Mouse (Mus musculus) kidney, adult 2 months (tissue): ENCODE results near the gene Tepp. TPM values are rescaled to one million over a fixed set of nuclear protein-coding genes. Genes with fewer than 3 reads are reported as not detected.

Experiments used
- DNase-seq: peaks from one replicate; pipeline ENCODE4 v3.0.0; 2021
- H3K27ac ChIP-seq: fragments of 200-500 bp; 2 replicates; pipeline ENCODE4 v1.5.1; 2012; ENCODE audit warnings: low read depth, low read length, control low read depth, inconsistent platforms; ENCODE audit not compliant: insufficient read depth
- H3K27me3 ChIP-seq: fragments of 200-500 bp; replicated peaks from 2 replicates; pipeline ENCODE4 v1.6.1; 2012; ENCODE audit warnings: mild to moderate bottlenecking, moderate library complexity, low read length, inconsistent platforms; ENCODE audit not compliant: control insufficient read depth, insufficient read depth
- H3K36me3 ChIP-seq: fragments of 200-500 bp; 2 replicates; pipeline ENCODE4 v1.6.1; 2012; ENCODE audit warnings: mild to moderate bottlenecking, moderate library complexity, low read length, inconsistent platforms; ENCODE audit not compliant: control insufficient read depth, insufficient read depth
- H3K4me1 ChIP-seq: fragments of 200-500 bp; 2 replicates; pipeline ENCODE4 v1.6.1; 2011; ENCODE audit warnings: low read length; ENCODE audit not compliant: control insufficient read depth, insufficient read depth
- H3K4me3 ChIP-seq: fragments of 200-500 bp; 2 replicates; pipeline ENCODE4 v1.5.1; 2011; ENCODE audit warnings: mild to moderate bottlenecking, low read depth, low read length, control low read depth; ENCODE audit not compliant: insufficient read depth
- CTCF ChIP-seq: fragments of 200-500 bp; conservative IDR thresholded peaks from 2 replicates; pipeline ENCODE4 v1.5.1; 2011; ENCODE audit warnings: low read depth, mild to moderate bottlenecking, control low read depth, low read length, moderate library complexity, mixed read lengths; ENCODE audit not compliant: insufficient read depth, insufficient read length
- POLR2A ChIP-seq: fragments of 200-500 bp; IDR thresholded peaks from one replicate; pipeline ENCODE4 v1.6.1; 2011; ENCODE audit warnings: low read depth, low read length, control low read depth
- WGBS: fragments of 180-500 bp; shearing (Covaris S2); methylation state at CpG from one replicate; pipeline ENCODE4 v1.1.7; 2018; 5-methylcytosine and 5-hydroxymethylcytosine counted together
- polyA plus RNA-seq: library from polyadenylated mRNA; depleted of rRNA; stranded (reverse); fragments of >200 nt; gene quantifications from 2 replicates; pipeline ENCODE4 v1.2.3, GENCODE M21; 2012; rRNA removed

Gene Tepp
- 0.22 and 0.41 TPM in 2 replicates for polyA plus RNA-seq

DNA sequence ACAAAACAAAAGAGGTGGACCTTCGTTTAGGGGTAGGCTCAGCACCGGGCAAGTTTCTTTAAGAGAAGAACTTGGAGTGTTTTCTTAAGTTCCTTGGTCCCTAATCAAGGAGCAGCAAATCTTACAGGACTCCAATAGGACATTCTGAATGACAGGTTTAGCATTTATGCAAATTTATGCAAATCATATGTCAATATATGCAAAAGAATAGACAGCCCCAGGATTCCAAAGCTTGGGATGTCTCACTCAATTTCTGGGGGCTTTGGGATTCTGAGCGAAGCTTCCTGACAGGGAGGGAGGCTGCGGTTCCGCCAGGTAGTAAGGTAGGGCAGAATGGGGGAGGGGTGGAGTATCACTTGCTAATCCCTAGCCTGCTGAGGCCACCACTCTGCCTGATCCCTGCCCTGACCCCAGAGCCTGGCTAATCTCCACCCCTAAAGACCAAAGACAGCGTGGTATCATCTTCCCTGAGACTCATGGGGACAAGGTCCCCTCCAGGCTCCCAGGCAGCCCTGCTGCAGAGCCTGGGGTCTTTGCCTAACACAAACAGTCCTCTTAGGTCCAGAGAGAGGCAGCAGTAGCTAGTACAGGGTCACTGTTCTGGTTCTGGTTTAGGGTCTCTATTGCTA lies at the start of gene Tepp:
TSS of gene Tepp (plus strand) at position 225 of the 629 bp plus-strand sequence.
- H3K4me3 ChIP-seq, result no peak within 1 kb of the TSS
- TF ChIP-seq CTCF (no peak), POLR2A (no peak)
- 80% methylated on average over 6 of the region's 6 CpGs for WGBS
- peaks cover 4% of the 10 kb centered on the region; the same call in 1 of the 2 replicates for H3K4me1 ChIP-seq
- no peaks in the 10 kb centered on the region for H3K36me3 ChIP-seq
- no peak within 1 kb of the TSS for H3K27ac ChIP-seq
- no peaks in the 10 kb centered on the region for H3K27me3 ChIP-seq
- no peak for DNase-seq

DNA sequence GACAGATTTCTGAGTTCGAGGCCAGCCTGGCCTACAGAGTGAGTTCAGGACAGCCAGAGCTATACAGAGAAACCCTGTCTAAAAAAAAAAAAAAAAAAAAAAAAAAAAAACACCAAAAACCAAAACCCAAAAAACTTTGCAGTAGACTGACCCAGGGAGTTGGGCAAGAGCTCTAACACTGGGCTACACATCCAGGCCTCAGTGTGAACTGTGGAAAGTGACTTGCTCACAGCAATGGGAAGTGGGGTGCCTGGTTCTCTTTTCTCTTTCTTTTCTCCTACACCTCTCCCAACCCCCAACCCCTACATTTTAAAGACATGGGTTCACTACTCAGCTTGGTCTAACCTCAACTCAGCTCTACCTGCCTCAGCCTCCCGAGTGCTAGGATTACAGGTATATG lies 48.2 kb upstream of the Tepp start:
- DNase-seq, result no peak
- Histone ChIP-seq H3K36me3 (no peaks in the 10 kb centered on the region), H3K4me1 (no peaks in the 10 kb centered on the region), H3K27ac (no peak overlapping the region), H3K4me3 (no peak overlapping the region), H3K27me3 (no peaks in the 10 kb centered on the region)
- 96% methylated on average over 2 of the region's 2 CpGs for WGBS
- TF ChIP-seq POLR2A (no peak), CTCF (no peak)

DNA sequence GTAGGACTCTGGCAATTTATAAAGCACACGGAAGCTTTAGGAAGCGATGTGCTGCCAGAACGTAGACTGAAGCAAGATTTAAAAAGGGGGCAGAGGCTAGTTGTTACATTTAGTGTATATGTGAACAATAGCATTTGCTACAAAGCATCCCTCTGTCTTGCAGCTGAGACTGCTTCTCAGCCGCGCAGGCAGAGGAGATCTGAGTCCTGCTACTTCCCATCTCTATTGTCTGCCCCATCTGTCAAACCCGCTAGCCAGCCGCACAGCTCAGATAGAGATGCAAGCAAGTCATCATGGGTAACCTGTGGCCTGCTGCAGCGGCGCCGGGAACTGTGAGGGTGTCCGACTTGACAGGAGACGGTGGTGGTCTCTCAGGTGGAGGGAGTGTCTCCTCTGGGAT lies 39.9 kb upstream of the Tepp start:
- no peak for TF ChIP-seq POLR2A
- TF ChIP-seq CTCF, result no peak

DNA sequence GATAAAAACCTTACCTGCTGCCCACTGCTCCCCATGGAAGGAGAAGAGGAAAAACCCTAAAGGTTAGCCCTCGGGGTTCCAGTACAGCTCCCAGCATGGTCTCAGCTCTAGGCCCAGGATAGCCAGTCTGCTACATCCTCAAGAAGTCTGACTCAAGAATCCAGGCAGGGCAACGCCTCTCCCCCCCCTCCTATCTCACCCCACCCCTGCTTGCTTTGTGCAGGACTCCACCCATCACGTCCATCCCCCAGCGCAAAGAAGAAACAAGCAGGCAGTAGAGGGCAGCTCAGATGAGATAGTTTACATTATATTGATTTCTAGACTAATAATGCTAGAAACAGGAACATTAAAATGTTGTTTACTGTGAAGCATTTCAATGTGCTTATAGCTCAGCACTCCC lies 38.5 kb upstream of the Tepp start:
- Histone ChIP-seq H3K27me3 (no peaks in the 10 kb centered on the region), H3K36me3 (no peaks in the 10 kb centered on the region), H3K4me1 (no peaks in the 10 kb centered on the region), H3K27ac (no peak overlapping the region), H3K4me3 (no peak overlapping the region)
- TF ChIP-seq CTCF (no peak), POLR2A (no peak)
- no peak for DNase-seq
- 45% methylated on average over 4 of the region's 4 CpGs for WGBS

More for the DNA sequence above, 39.9 kb upstream of the Tepp start:
- Histone ChIP-seq H3K27ac (no peak overlapping the region), H3K27me3 (no peaks in the 10 kb centered on the region), H3K4me1 (no peaks in the 10 kb centered on the region), H3K4me3 (no peak overlapping the region), H3K36me3 (no peaks in the 10 kb centered on the region)
- 85% methylated on average over 12 of the region's 12 CpGs for WGBS
- DNase-seq, result no peak

DNA sequence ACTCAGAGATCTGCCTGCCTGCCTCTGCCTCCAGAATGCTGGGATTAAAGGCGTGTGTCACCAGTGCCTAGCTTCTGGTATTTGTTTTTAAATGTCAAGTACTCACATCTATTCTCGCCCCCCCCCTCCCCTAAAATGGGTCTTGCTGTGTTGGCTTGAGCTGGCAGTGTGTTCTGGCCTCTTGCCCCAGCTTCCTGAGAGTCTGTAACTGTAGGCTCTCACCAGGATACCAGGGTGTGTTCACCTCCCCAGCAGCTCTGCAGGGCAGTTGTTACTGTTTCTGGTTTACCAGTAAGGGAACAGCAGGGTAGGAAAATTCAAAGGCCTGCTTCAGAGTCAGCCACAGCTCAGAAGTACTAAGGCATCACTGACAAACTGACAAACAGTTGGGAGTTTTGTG lies 37.5 kb upstream of the Tepp start:
- Histone ChIP-seq H3K27me3 (no peaks in the 10 kb centered on the region), H3K36me3 (no peaks in the 10 kb centered on the region), H3K4me3 (no peak overlapping the region), H3K4me1 (no peaks in the 10 kb centered on the region), H3K27ac (no peak overlapping the region)
- 50% methylated on average over 2 of the region's 2 CpGs for WGBS
- DNase-seq, result peak; percentile 36
- TF ChIP-seq POLR2A, result no peak
- TF ChIP-seq CTCF, result no peak

DNA sequence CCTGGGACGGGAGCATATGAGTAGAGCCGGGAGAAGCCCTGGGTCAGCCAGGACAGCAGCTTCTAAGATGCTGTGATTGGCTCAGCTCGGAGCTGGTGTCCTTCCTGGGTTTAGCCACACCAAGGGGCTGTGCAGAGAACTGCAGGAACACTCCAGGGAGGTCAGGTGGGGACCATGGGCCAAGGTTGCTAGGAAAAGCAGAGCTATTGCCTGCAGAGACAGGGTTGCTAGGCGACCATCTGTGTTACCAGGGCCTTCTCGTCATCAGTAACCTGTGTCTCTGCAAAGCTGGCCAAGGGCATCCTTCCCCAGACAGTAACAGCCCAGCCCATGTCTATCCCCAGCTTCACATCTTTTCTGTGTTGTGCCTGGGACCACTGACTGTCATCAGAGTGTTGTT lies 28.9 kb upstream of the Tepp start:
- Histone ChIP-seq H3K27ac (no peak overlapping the region), H3K4me3 (no peak overlapping the region), H3K27me3 (no peaks in the 10 kb centered on the region), H3K4me1 (no peaks in the 10 kb centered on the region), H3K36me3 (no peaks in the 10 kb centered on the region)
- no peak for DNase-seq
- WGBS, result 77% methylated on average over 5 of the region's 5 CpGs
- TF ChIP-seq CTCF (no peak), POLR2A (no peak)

DNA sequence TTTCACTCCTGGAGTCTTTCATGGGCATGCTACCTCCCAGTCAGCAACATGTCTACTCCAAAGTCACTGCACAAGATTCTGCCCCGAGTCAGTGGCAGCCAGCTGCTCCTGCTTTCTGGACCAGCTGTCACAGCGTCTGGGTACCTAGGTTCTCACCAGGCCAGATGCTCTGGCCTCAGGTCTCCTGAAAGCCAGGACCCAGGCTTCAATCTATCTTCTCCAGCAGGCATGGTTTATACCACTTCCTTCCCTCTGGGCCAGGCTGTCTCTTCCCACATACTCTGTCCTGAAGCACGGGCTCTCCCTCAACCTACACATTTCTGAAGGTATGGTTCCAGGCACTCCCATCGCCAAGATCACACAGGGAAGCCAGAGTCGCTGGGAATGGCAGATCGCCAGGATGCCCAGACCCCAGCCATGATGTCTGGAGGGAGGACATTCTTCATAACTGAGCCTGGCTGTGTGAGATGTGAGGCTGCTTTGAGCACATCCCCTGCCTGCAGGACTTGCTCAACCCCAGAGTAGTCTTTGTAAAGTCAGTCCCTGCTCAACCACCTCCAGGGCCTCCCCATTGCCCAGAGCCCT lies 21.2 kb upstream of the Tepp start:
- H3K36me3 ChIP-seq, result no peaks in the 10 kb centered on the region
- TF ChIP-seq CTCF (no peak), POLR2A (no peak)
- H3K27me3 ChIP-seq, result no peaks in the 10 kb centered on the region
- H3K27ac ChIP-seq, result no peak overlapping the region
- DNase-seq, result no peak
- H3K4me3 ChIP-seq, result no peak overlapping the region
- H3K4me1 ChIP-seq, result no peaks in the 10 kb centered on the region
- 69% methylated on average over 6 of the region's 6 CpGs for WGBS

DNA sequence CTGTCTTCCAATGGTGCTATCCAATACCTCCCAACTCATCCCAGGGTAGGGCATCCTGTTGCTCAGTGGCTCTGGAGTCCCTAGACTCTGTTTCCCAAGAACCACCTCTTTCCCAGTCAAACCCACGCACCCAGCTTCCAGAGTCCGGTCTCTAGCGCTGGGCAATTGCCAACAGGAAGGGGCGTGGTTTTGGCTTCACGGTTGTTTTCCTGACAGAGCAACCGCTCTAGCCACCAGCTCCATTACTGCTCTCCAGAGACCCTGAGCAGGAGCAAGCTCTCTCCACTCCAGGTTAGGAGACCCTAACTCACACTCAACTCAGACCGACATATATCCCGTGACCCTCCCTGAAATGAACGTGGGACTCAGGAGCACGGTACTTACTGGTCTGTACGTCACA lies 17.2 kb upstream of the Tepp start:
- no peaks in the 10 kb centered on the region for H3K36me3 ChIP-seq
- peak overlapping the region; percentile 63 for H3K4me3 ChIP-seq
- H3K4me1 ChIP-seq, result no peaks in the 10 kb centered on the region
- DNase-seq, result peak; percentile 93
- peak overlapping the region; percentile 46; the same call in 1 of the 2 replicates for H3K27ac ChIP-seq
- TF ChIP-seq CTCF, result no peak
- TF ChIP-seq POLR2A, result peak; percentile 34
- 47% methylated on average over 11 of the region's 11 CpGs for WGBS
- no peaks in the 10 kb centered on the region for H3K27me3 ChIP-seq
